Mouse (Mus musculus): ENCODE measurements around the gene Clip4.

Clip4 gene

DNA sequence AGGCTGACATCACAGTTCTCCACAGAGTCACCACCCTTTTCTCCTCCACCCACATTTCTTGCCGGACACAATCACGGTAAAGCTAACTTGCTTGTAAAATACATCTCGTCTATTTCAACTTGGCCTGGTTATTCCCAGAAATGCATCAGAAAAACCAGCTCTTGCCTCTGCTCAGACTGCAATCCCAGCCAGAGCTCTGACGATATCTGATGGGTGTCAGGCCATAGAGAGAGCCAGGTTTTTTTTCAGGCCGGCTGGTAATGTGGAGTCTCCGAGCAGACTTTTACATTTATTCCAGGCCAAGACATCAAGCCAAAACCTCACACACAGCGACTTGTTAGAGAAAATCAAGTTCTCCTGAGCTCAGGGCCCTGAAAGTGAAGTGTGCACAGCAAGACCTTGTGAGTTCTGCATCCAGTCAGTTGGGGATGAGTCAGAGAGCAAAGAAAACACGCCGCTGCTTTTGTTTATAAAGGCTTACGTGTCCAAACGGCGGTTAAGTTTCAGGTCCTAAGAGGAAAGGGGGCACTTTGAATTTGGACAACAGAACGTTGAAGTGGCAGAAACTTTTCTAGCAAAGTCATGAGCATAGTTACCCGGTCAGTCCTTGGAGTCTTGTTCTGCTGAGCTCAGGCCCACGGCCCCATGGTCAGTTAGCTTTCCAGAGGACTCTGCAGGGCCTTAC lies 27.4 kb downstream of the Clip4 start:
- DNase-seq: no peak

DNA sequence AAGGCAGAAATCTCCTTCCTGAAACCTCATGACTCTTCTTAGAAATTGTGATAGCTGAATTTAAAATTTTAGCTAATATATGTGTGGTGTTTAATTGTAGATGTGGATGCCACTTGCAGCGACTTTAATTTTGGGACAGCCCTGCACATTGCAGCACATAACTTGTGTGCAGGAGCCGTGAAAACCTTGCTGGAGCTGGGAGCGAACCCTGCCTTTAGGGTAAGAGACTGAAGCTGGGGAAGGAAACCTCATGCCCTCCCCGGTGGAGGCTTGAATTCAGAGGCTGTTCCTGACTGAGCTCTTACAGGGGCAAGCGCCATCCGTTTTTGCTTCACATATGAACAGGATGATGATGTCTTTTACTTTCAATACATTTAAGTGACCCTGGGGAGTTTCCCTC lies 35.2 kb downstream of the Clip4 start:
- no peak for DNase-seq

GRCm38 (mm10) chr17:71803876-71804275 lies 35.6 kb downstream of the Clip4 start:
- DNase-seq: no peak

DNA sequence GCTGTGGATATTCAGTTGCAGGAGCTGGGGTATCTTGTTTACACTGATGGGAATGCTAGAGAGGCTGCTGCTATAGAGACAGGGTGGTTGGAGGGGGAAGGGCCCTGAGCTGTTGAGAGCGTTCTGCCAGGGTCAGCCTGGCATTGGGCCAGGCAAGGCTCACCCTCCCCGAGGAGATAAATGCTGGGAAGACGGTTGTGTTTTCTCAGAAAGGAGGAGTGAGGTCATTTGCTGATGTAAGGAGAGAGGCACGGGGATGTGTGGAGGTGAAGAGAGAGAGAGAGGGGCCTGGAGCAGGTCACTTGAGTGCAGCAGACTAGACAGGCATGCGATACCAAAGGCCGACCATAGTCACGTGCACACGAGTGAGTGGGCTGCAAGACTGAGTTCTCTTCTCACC lies 42.8 kb downstream of the Clip4 start:
- no peak for DNase-seq

- DNase-seq: peak; percentile 19 to 25
Measured at GRCm38 (mm10) chr17:71816136-71816864, 48.0 kb downstream of the Clip4 start.

- DNase-seq: no peak
Measured at GRCm38 (mm10) chr17:71823622-71824306, 55.5 kb downstream of the Clip4 start.

DNA sequence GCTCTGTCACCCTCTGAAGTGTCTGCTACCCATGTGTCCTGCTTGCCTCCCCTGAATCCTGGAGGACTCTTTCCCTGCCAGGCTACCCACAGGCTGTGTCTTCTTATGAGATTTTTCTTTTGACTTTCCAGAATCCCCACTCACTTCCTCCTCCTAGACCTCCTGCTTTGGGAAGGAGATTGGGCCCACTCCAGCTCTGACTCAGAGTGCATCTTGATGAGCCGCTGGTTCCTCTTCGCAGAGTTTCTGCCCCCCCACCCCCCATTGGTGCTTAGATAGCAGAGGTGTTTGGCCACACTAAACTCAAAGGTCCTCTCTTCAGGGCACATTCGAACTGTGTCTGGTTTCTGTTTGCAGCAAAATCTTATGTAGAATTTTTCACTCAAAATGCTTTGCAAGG lies 58.3 kb downstream of the Clip4 start:
- no peak for DNase-seq

GRCm38 (mm10) chr17:71827627-71828026 lies 59.4 kb downstream of the Clip4 start:
- no peak for DNase-seq

DNA sequence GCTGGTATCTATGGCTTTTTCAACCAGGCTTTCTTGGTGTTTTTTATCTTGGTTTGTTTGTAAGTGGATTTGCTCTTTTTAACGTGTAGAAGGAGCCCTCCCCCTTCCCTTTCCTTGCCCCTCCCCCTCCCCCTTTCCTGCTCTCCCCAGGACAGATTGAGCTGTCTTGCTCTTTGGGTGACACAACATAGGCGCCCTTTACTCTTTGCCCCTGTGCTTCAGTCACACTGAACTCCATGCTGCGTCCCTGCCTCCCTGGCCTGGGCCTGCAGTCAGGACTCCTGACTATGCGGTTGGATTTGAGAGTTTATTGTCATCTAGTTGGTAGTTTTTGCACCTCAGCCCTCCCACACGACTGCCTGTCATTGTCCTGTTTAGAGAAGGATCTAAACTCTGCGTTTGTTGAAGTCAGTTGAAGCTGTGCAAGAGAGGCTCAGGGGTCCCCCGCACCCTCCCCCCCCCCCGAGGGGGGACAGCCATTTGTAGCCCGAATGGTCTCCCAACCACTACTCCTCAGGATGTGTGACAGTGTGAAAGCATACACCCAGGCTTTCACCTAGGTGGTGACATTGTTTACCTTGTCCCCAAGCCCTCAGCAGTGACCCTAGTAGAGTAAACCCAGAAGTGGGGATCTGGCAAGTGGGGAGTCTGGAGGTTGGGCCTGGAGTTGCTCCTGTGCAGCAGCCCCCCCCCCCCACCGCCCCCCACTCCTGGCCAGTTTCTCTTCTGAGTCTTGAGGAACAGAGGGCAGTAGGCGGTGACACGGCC lies 60.6 kb downstream of the Clip4 start:
- DNase-seq: no peak

DNA sequence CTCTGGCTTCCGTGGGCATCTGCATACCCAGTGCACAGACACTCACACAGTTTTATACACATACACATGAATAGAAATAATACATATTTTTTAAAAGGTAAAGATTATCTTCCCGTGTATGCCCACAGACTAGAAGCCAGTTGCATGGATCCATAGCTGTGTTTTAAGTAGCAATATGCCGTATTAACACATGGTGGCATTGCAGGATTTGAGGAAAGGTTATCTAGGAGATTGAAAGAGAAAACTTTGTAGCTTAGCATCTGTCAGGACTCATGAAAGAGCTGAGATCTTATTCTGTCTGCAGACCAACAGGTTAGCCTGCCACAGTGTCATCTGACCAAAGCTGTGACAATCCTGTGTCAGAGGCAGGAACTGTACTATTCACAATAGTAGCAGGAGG lies 63.7 kb downstream of the Clip4 start:
- DNase-seq: no peak

DNA sequence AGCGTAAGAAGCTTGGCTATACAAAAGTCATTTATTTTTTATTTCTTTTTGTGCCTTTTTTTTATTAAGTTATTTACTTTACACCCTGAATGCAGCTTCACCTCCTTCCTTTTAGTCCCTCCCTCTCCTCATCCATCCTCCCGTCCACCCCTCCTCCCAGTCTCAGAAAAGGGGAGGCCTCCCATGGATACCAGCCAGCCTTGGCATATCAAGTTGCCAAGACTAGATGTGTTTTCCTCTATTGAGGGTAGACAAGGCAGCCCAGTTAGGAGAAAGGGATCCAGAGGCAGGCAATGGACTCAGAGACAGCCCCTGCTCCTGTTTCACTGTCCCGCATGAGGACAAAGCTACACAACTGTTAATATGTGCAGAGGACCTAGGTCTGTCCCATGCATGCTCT lies 93.9 kb downstream of the Clip4 start:
- DNase-seq: no peak

- DNase-seq: no peak
Measured at GRCm38 (mm10) chr17:71862895-71863294, 94.6 kb downstream of the Clip4 start.

DNA sequence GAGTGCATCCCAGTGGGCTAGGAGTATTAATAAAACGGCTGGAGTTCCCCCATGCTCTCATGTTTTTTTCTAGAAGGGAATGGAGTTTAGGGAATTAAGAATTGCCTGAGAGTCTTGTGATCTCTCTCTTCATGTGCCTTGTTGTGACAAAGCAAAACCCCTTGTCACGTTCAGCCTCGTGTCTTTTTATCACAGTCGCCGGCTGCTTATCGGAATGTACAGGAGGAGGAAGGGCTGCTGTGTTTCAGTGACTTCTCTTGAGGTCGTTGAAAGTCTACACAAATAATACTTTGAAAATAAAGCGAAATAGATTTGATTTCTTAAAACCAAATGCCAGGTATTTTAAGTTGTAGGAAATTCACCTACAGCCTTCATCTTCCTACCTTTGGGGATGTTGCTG lies 95.8 kb downstream of the Clip4 start:
- no peak for DNase-seq

DNA sequence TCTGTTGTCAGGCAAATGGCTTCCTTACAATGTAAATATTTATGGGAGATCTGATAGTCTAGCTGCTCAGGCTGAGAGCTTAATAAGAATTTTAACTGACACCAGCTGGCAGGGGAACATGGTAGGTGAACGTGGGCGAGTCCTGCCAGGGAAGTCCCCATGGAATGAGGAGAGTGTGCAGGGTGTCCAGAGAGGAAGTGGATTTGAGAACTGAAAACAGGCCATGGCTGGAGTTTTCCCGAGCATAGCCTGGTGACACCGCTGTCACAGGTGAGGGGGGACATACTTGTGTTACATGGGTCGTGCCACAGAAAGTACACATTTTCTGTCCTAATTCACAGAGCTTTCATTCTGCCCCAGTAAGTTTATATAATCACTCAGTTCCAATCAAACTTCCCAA lies 97.2 kb downstream of the Clip4 start:
- DNase-seq: no peak

GRCm38 (mm10) chr17:71867892-71868291 lies 99.6 kb downstream of the Clip4 start:
- no peak for DNase-seq

DNA sequence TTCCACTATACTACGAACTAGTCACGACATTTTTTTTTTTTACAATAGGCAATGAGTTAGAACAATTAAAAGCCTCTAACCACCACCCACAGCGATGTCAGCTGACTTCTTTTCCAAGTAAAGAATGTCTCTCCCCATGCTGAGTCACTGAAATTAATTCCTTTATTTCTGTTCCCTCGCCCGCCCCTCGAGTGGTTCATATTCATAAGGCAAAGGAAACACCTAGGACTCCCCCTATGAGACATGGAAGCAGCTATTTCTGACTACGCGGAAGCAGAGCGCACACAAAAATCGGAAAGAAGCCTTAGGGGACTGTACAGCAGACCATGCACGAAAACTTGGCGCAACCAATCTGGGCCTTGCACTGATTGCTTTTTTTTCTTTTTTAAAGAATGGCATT lies 100.6 kb downstream of the Clip4 start:
- DNase-seq: no peak

- peak in 1 of 2 experiments; percentile 6 for DNase-seq
Measured at GRCm38 (mm10) chr17:71869372-71870231, 101.3 kb downstream of the Clip4 start.

GRCm38 (mm10) chr17:71870232-71870621 lies 102.0 kb downstream of the Clip4 start:
- no peak for DNase-seq

DNA sequence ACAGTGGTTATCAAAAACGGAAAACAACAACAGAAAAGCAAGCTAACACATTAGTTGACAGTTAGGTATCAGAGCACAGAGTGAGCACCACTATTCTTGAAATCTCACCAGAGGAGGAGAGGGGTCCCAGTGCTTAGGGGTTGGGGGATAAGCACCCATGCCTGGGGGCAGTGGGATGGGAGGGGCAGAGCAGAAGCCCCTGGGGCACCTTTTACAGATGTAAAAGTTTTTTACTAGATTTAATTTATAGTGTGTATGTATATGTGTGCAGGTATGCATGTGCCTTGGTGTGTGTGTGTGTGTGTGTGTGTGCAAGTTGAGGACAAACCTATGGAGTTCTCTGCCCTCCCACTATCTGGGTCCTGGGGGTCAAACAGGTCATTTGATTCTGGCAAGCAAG lies 102.4 kb downstream of the Clip4 start:
- DNase-seq: no peak

GRCm38 (mm10) chr17:71871981-71872380 lies 103.7 kb downstream of the Clip4 start:
- no peak for DNase-seq

GRCm38 (mm10) chr17:71872976-71873375 lies 104.7 kb downstream of the Clip4 start:
- DNase-seq: peak in 1 of 2 experiments; percentile 13

- peak; percentile 42 to 54 for DNase-seq
Measured at GRCm38 (mm10) chr17:71874077-71874476, 105.8 kb downstream of the Clip4 start.

All from cerebellum, postnatal 36 days (tissue).